In the genomic region with DNA sequence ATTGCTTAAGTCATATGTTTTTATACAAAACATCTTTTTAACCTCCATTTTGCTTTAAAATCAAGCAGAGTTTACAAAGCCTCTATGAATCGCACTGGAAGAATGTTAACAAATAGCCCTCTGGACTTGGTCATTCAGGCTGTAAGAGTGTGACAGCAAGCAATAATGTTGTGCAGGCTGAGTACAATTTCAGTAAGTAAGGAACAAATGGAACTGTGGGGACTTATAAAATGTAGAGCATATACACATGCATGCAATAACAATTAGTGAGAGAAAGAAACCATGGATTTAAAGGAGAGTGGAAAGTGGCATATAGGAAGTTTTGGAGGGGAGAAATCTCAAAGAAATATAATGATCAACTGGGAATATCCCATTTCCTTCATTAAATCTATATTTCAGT, we compare ENCODE assay signal across 25 mouse cellular contexts.
"Had no signal": no experiment of that assay in that cellular context is flagged by ENCODE, and none has a peak within 500 bp of the region (broad histone marks: within the 10 kb centered on the region; RNA-seq: fewer than 3 reads in every experiment).

No protein-coding gene starts in this region.

- ATAC-seq: hindbrain, postnatal 0 days; intestine, embryonic 15.5 days; liver, embryonic 12.5 days had no signal

- H3K36me3 ChIP-seq: heart, embryonic 15.5 days; hindbrain, embryonic 15.5 days; intestine, embryonic 15.5 days; limb, embryonic 15.5 days; liver, embryonic 12.5 days had no signal

- H3K27me3 ChIP-seq: heart, embryonic 13.5 days; heart, embryonic 15.5 days; hindbrain, embryonic 13.5 days; hindbrain, embryonic 15.5 days; intestine, embryonic 15.5 days; kidney, embryonic 15.5 days; limb, embryonic 15.5 days; liver, embryonic 12.5 days had no signal

- H3K9ac ChIP-seq: heart, embryonic 13.5 days; heart, embryonic 15.5 days; hindbrain, embryonic 13.5 days; hindbrain, embryonic 15.5 days; intestine, embryonic 15.5 days; kidney, embryonic 15.5 days; limb, embryonic 15.5 days; liver, embryonic 12.5 days; liver, embryonic 14.5 days had no signal

- H3K4me3 ChIP-seq: heart, adult 2 months; heart, embryonic 13.5 days; heart, embryonic 15.5 days; hindbrain, embryonic 13.5 days; hindbrain, embryonic 15.5 days; intestine, embryonic 15.5 days; kidney, embryonic 15.5 days; limb, embryonic 15.5 days; liver, embryonic 12.5 days had no signal

- H3K4me2 ChIP-seq: heart, embryonic 11.5 days; heart, embryonic 13.5 days; heart, embryonic 15.5 days; hindbrain, embryonic 13.5 days; hindbrain, embryonic 15.5 days; intestine, embryonic 15.5 days; kidney, embryonic 15.5 days; limb, embryonic 15.5 days; liver, embryonic 12.5 days had no signal

- H3K9me3 ChIP-seq: heart, embryonic 13.5 days; heart, embryonic 15.5 days; hindbrain, embryonic 13.5 days; hindbrain, embryonic 15.5 days; intestine, embryonic 15.5 days; kidney, embryonic 15.5 days; limb, embryonic 15.5 days; liver, embryonic 12.5 days had no signal

- H3K4me1 ChIP-seq: hindbrain, embryonic 15.5 days; liver, embryonic 12.5 days had no signal

- DNase-seq: gastrocnemius, postnatal 14 days; gastrocnemius, postnatal 36 days; heart, adult 2 months; heart, postnatal 14 days; heart, postnatal 36 days; kidney, adult 11 months; kidney, adult 2 months; kidney, adult 9 months; kidney, postnatal 14 days; kidney, postnatal 36 days; layer of hippocampus, adult 9-11 months; layer of hippocampus, postnatal 36 days; left cerebral cortex, postnatal 4 days had no signal

- H3K27ac ChIP-seq: heart, adult 2 months; heart, embryonic 13.5 days; heart, embryonic 15.5 days; hindbrain, embryonic 13.5 days; hindbrain, embryonic 15.5 days; hindbrain, postnatal 0 days; intestine, embryonic 15.5 days; kidney, embryonic 15.5 days; kidney, postnatal 0 days; limb, embryonic 15.5 days; liver, embryonic 12.5 days; liver, embryonic 14.5 days had no signal
